Mouse (Mus musculus) hindbrain, embryonic 16.5 days (tissue): ENCODE data around the gene Trim39. TPM values are rescaled to one million over a fixed set of nuclear protein-coding genes. Genes with fewer than 3 reads are reported as not detected.
"Not testable (repeated sequence)": the region's sequence is repeated elsewhere in the genome, so short reads cannot be mapped to it uniquely, and the experiment has no call there.

Experiments used
- ATAC-seq: fragments of 200-750 bp; cut with Nextera tagmentation; 2 replicates; pipeline ENCODE4 v1.8.0; 2017; ENCODE audit warnings: moderate TSS enrichment, moderate library complexity
- H3K27ac ChIP-seq: fragments of 300-500 bp; sonication (generic); 2 replicates; pipeline ENCODE4 v1.5.1; 2014; ENCODE audit warnings: low read depth, mild to moderate bottlenecking, control low read depth, low read length, moderate library complexity
- H3K27me3 ChIP-seq: fragments of 300-500 bp; sonication (generic); replicated peaks from 2 replicates; pipeline ENCODE4 v1.6.1; 2014; ENCODE audit warnings: low read length; ENCODE audit not compliant: control insufficient read depth, insufficient read depth
- H3K36me3 ChIP-seq: fragments of 300-500 bp; sonication (generic); 2 replicates; pipeline ENCODE4 v1.6.1; 2014; ENCODE audit warnings: mild to moderate bottlenecking, low read length, moderate library complexity, mixed read lengths; ENCODE audit not compliant: control insufficient read depth, insufficient read depth
- H3K4me1 ChIP-seq: fragments of 300-500 bp; sonication (generic); 2 replicates; pipeline ENCODE4 v1.6.1; 2014; ENCODE audit warnings: low read depth, low read length; ENCODE audit not compliant: control insufficient read depth, insufficient read depth
- H3K4me2 ChIP-seq: fragments of 300-500 bp; sonication (generic); 2 replicates; pipeline ENCODE4 v1.6.1; 2014; ENCODE audit warnings: mild to moderate bottlenecking, low read length, control low read depth, moderate library complexity
- H3K4me3 ChIP-seq: fragments of 300-500 bp; sonication (generic); 2 replicates; pipeline ENCODE4 v1.5.1; 2014; ENCODE audit warnings: mild to moderate bottlenecking, low read length, control low read depth, moderate library complexity
- H3K9ac ChIP-seq: fragments of 300-500 bp; sonication (generic); 2 replicates; pipeline ENCODE4 v1.6.1; 2014; ENCODE audit warnings: low read depth, mild to moderate bottlenecking, control low read depth, low read length, moderate library complexity
- H3K9me3 ChIP-seq: fragments of 300-500 bp; sonication (generic); 2 replicates; pipeline ENCODE4 v1.6.1; 2014; ENCODE audit warnings: mild to moderate bottlenecking, low read length, moderate library complexity; ENCODE audit not compliant: control insufficient read depth
- whole genome bisulfite sequencing: fragments of 180-500 bp; shearing (Covaris S2); extraction: QIAGEN DNeasy Blood & Tissue Kit; methylation state at CpG from one replicate; pipeline ENCODE4 v1.1.7; 2014; 5-methylcytosine and 5-hydroxymethylcytosine counted together
- polyA plus RNA-seq: library from polyadenylated mRNA; unstranded; fragments of >200 nt; fragmentation: Nextera tagmentation; extraction: Ambion mirVana; gene quantifications from 2 replicates; pipeline ENCODE4 v1.2.1, GENCODE M21; 2015

Trim39 gene
- polyA plus RNA-seq, 1 experiment from 2014 or later: 22.1 TPM

- H3K36me3 ChIP-seq: peaks cover 15% of the 10 kb centered on the region
- ATAC-seq: peak; percentile 98
- H3K27me3 ChIP-seq: no peaks in the 10 kb centered on the region; the same call in 1 of the 2 replicates
- under 1% methylated on average over 36 of the region's 37 CpGs for WGBS
- H3K9ac ChIP-seq: peak overlapping the region; percentile 90
- peak overlapping the region; percentile 89 for H3K27ac ChIP-seq
- H3K4me3 ChIP-seq: peak overlapping the region; percentile 78
- no peaks in the 10 kb centered on the region for H3K9me3 ChIP-seq
- peaks cover 5% of the 10 kb centered on the region for H3K4me1 ChIP-seq
- peak overlapping the region; percentile 60 for H3K4me2 ChIP-seq
Measured at GRCm38 (mm10) chr17:36257241-36257947, 14.7 kb downstream of the Trim39 start.

GRCm38 (mm10) chr17:36253087-36253600, 18.9 kb downstream of the Trim39 start:
- no peak overlapping the region for H3K27ac ChIP-seq
- no peaks in the 10 kb centered on the region for H3K36me3 ChIP-seq
- peaks cover 5% of the 10 kb centered on the region for H3K4me1 ChIP-seq
- H3K9ac ChIP-seq: no peak overlapping the region
- H3K4me2 ChIP-seq: no peak overlapping the region
- H3K4me3 ChIP-seq: no peak overlapping the region
- 65% methylated on average over 6 of the region's 6 CpGs for WGBS
- H3K27me3 ChIP-seq: peaks cover 7% of the 10 kb centered on the region
- no peaks in the 10 kb centered on the region for H3K9me3 ChIP-seq
- ATAC-seq: no peak

DNA sequence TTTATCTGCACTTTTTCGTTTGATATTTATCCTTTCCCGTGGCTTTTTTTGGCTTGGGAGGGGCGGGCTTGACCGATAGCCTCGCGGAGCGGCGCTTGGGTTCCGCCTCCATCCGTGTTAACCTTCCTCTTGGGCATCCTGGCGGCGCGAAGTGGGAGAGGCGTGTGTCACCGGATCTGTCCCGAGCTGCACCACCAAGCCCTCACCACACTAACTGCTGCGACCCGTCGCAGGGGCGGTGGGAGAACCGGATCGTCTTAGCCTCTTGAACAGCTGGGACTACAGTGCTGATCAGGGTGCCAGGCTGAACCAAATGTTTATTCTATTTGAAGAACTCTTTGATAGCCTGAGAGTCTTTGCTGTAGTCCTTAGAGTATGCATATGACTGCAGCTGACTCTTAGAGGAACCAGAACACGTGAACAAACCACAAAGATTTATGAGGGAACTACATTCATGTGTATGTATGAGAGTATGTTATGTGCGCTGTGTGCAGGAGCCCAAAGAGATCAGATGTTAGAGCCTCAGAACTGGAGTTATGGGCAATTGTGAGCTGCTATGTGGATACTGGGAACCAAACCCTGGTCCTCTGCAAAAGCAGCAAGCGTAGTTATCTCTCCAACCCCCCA, 19.7 kb downstream of the Trim39 start:
- Histone ChIP-seq H3K4me1 (peaks cover 5% of the 10 kb centered on the region), H3K4me2 (peak overlapping the region; percentile 54), H3K27ac (no peak overlapping the region), H3K9me3 (no peaks in the 10 kb centered on the region), H3K36me3 (no peaks in the 10 kb centered on the region), H3K4me3 (peak overlapping the region; percentile 27), H3K9ac (peak overlapping the region; percentile 50; the same call in 1 of the 2 replicates), H3K27me3 (peaks cover 7% of the 10 kb centered on the region)
- peak; percentile 32; the same call in 1 of the 2 replicates for ATAC-seq
- 10% methylated on average over 25 of the region's 25 CpGs for WGBS

GRCm38 (mm10) chr17:36248886-36249285, 23.2 kb downstream of the Trim39 start:
- H3K27ac ChIP-seq: no peak overlapping the region
- no peak overlapping the region; the same call in 1 of the 2 replicates for H3K9ac ChIP-seq
- H3K9me3 ChIP-seq: no peaks in the 10 kb centered on the region
- no peak for ATAC-seq
- H3K36me3 ChIP-seq: no peaks in the 10 kb centered on the region
- H3K4me1 ChIP-seq: no peaks in the 10 kb centered on the region; the same call in 1 of the 2 replicates
- no peak overlapping the region for H3K4me3 ChIP-seq
- WGBS: 35% methylated on average over 27 of the region's 33 CpGs
- peaks cover 7% of the 10 kb centered on the region for H3K27me3 ChIP-seq
- H3K4me2 ChIP-seq: peak overlapping the region; percentile 3

DNA sequence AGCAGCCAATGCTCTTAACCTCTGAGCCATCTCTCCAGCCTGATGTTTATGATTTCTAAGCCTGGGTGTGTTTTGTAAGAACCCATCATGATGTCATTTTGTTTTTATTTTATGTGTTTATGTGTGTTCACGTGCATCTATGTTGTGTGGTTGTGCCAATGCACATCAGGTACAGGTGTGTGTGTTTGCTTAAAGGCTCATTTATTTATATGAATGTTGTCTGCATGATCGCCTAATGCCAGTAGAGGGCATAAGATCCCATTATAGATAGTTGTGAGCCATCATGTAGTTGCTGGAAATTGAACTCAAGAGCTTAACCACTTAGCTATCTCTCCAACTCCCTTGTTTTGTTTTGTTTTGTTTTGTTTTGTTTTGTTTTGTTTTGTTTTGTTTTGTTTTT, 26.3 kb downstream of the Trim39 start:
- Histone ChIP-seq H3K27ac (no peak overlapping the region), H3K4me3 (no peak overlapping the region), H3K36me3 (no peaks in the 10 kb centered on the region), H3K9me3 (no peaks in the 10 kb centered on the region), H3K4me1 (no peaks in the 10 kb centered on the region), H3K4me2 (no peak overlapping the region), H3K9ac (no peak overlapping the region), H3K27me3 (peaks cover 7% of the 10 kb centered on the region)
- ATAC-seq: no peak
- 89% methylated on average over 2 of the region's 2 CpGs for WGBS

- Histone ChIP-seq H3K9me3 (no peaks in the 10 kb centered on the region), H3K4me2 (no peak overlapping the region), H3K4me3 (no peak overlapping the region), H3K36me3 (no peaks in the 10 kb centered on the region), H3K27ac (no peak overlapping the region), H3K9ac (no peak overlapping the region), H3K27me3 (peaks cover 3% of the 10 kb centered on the region; the same call in 1 of the 2 replicates), H3K4me1 (no peaks in the 10 kb centered on the region)
- no peak for ATAC-seq
- WGBS: 25% methylated on average over 5 of the region's 5 CpGs
Measured at GRCm38 (mm10) chr17:36244031-36244430, 28.0 kb downstream of the Trim39 start.

- Histone ChIP-seq H3K9me3 (no peaks in the 10 kb centered on the region), H3K27ac (no peak overlapping the region), H3K4me3 (no peak overlapping the region), H3K4me1 (peaks cover 5% of the 10 kb centered on the region), H3K27me3 (peaks cover 14% of the 10 kb centered on the region), H3K9ac (no peak overlapping the region), H3K36me3 (no peaks in the 10 kb centered on the region), H3K4me2 (no peak overlapping the region)
- 18% methylated on average over 5 of the region's 5 CpGs for WGBS
- no peak for ATAC-seq
Measured at GRCm38 (mm10) chr17:36240637-36241213, 31.3 kb downstream of the Trim39 start.

DNA sequence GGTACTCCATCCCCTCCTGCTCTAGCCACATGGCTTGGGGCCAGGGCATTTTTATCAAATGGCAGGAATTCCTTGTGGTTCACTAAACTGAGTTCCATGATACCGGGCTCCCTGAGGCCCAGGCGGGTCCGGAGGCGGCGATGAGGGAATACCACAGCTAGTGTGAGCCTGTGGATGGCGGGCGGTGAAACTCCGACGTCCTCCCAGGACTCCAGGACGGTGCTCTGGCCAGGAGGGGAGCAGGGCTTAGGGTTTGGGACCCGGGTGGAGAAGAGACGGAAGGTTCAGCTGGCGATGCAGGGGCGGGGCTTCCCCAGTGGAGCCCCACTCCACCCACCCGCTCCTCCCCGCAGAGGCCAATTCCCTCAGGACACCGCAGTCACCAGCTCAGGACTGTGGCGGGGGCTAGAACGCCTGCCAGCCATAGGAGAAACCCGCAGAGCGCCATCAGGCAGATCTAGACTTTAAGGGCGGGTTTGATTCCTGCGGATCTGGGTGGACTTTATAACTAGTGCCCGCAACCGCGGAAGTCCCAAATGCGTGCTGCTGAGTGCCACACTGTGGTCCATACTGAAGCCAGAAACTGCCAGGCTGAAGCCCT, 34.6 kb downstream of the Trim39 start:
- no peaks in the 10 kb centered on the region for H3K9me3 ChIP-seq
- peak overlapping the region; percentile 38 for H3K4me3 ChIP-seq
- no peaks in the 10 kb centered on the region for H3K36me3 ChIP-seq
- no peak overlapping the region for H3K27ac ChIP-seq
- peak overlapping the region; percentile 70 for H3K4me2 ChIP-seq
- H3K4me1 ChIP-seq: peaks cover 5% of the 10 kb centered on the region
- peak; percentile 20; the same call in 1 of the 2 replicates for ATAC-seq
- H3K27me3 ChIP-seq: peaks cover 16% of the 10 kb centered on the region
- WGBS: 4% methylated on average over 27 of the region's 27 CpGs
- peak overlapping the region; percentile 59 for H3K9ac ChIP-seq

- H3K27me3 ChIP-seq: peaks cover 13% of the 10 kb centered on the region
- not testable (repeated sequence) for H3K27ac ChIP-seq, H3K9me3 ChIP-seq, H3K4me3 ChIP-seq, H3K4me1 ChIP-seq, H3K9ac ChIP-seq, ATAC-seq, H3K36me3 ChIP-seq, H3K4me2 ChIP-seq
- 37% methylated on average over 8 of the region's 9 CpGs for WGBS
Measured at GRCm38 (mm10) chr17:36235300-36235699, 36.7 kb downstream of the Trim39 start.
